Mouse (Mus musculus) neural tube, embryonic 13.5 days (tissue): ENCODE measurements around the gene Sphk1. TPM values are rescaled to one million over a fixed set of nuclear protein-coding genes. Genes with fewer than 3 reads are reported as not detected.

ENCODE experiments used
- ATAC-seq: fragments of 200-750 bp; cut with Nextera tagmentation; 2 replicates; pipeline ENCODE4 v1.8.0; 2017; ENCODE audit warnings: low read depth, mild to moderate bottlenecking, moderate TSS enrichment, moderate library complexity
- H3K27ac ChIP-seq: fragments of 300-500 bp; sonication (generic); replicated peaks from 2 replicates; pipeline ENCODE4 v1.5.1; 2015; ENCODE audit warnings: moderate library complexity, mild to moderate bottlenecking, inconsistent platforms
- H3K27me3 ChIP-seq: fragments of 300-500 bp; sonication (generic); 2 replicates; pipeline ENCODE4 v1.6.1; 2015; ENCODE audit warnings: mild to moderate bottlenecking, inconsistent platforms
- H3K36me3 ChIP-seq: fragments of 300-500 bp; sonication (generic); 2 replicates; pipeline ENCODE4 v1.6.1; 2015; ENCODE audit warnings: mild to moderate bottlenecking, inconsistent platforms
- H3K4me1 ChIP-seq: fragments of 300-500 bp; sonication (generic); replicated peaks from 2 replicates; pipeline ENCODE4 v1.6.1; 2015; ENCODE audit warnings: inconsistent platforms
- H3K4me2 ChIP-seq: fragments of 300-500 bp; sonication (generic); 2 replicates; pipeline ENCODE4 v1.6.1; 2015; ENCODE audit warnings: inconsistent platforms, mild to moderate bottlenecking, moderate library complexity
- H3K4me3 ChIP-seq: fragments of 300-500 bp; sonication (generic); 2 replicates; pipeline ENCODE4 v1.5.1; 2015; ENCODE audit warnings: mild to moderate bottlenecking, inconsistent platforms
- H3K9ac ChIP-seq: fragments of 300-500 bp; sonication (generic); 2 replicates; pipeline ENCODE4 v1.6.1; 2015; ENCODE audit warnings: moderate library complexity, mild to moderate bottlenecking, inconsistent platforms
- H3K9me3 ChIP-seq: fragments of 300-500 bp; sonication (generic); 2 replicates; pipeline ENCODE4 v1.6.1; 2016; ENCODE audit warnings: inconsistent platforms
- WGBS: fragments of 180-500 bp; shearing (Covaris S2); methylation state at CpG from one replicate; pipeline ENCODE4 v1.1.7; 2015; 5-methylcytosine and 5-hydroxymethylcytosine counted together
- polyA plus RNA-seq: library from polyadenylated mRNA; unstranded; fragments of >200 nt; fragmentation: Nextera tagmentation; extraction: Ambion mirVana; gene quantifications from 2 replicates; pipeline ENCODE4 v1.2.1, GENCODE M21; 2015

Gene Sphk1
- polyA plus RNA-seq, 1 experiment from 2014 or later = 6.1 TPM

GRCm38 (mm10) chr11:116547296-116548060 lies 16.8 kb downstream of the Sphk1 start:
- ATAC-seq = no peak
- Histone ChIP-seq H3K9me3 (no peaks in the 10 kb centered on the region), H3K27me3 (no peaks in the 10 kb centered on the region), H3K36me3 (peaks cover 59% of the 10 kb centered on the region), H3K4me3 (no peak overlapping the region), H3K4me1 (peaks cover 31% of the 10 kb centered on the region), H3K4me2 (no peak overlapping the region), H3K27ac (no peak overlapping the region), H3K9ac (no peak overlapping the region)
- 84% methylated on average over 17 of the region's 17 CpGs for WGBS

- ATAC-seq = no peak
- peaks cover 40% of the 10 kb centered on the region for H3K4me1 ChIP-seq
- no peaks in the 10 kb centered on the region for H3K27me3 ChIP-seq
- H3K9me3 ChIP-seq = no peaks in the 10 kb centered on the region
- peaks cover 46% of the 10 kb centered on the region for H3K36me3 ChIP-seq
- H3K4me3 ChIP-seq = no peak overlapping the region
- H3K4me2 ChIP-seq = no peak overlapping the region
- no peak overlapping the region for H3K27ac ChIP-seq
- 96% methylated on average over 9 of the region's 9 CpGs for WGBS
- H3K9ac ChIP-seq = no peak overlapping the region
Measured at GRCm38 (mm10) chr11:116548780-116549179, 18.1 kb downstream of the Sphk1 start.

GRCm38 (mm10) chr11:116549273-116550038 lies 18.7 kb downstream of the Sphk1 start:
- 91% methylated on average over 11 of the region's 11 CpGs for WGBS
- Histone ChIP-seq H3K27ac (no peak overlapping the region), H3K27me3 (no peaks in the 10 kb centered on the region), H3K4me1 (peaks cover 47% of the 10 kb centered on the region), H3K36me3 (peaks cover 39% of the 10 kb centered on the region), H3K4me2 (no peak overlapping the region), H3K9me3 (no peaks in the 10 kb centered on the region), H3K9ac (no peak overlapping the region), H3K4me3 (no peak overlapping the region)
- ATAC-seq = no peak

- Histone ChIP-seq H3K4me2 (no peak overlapping the region), H3K9me3 (no peaks in the 10 kb centered on the region), H3K4me1 (peaks cover 58% of the 10 kb centered on the region), H3K27me3 (no peaks in the 10 kb centered on the region), H3K36me3 (peaks cover 26% of the 10 kb centered on the region), H3K4me3 (no peak overlapping the region), H3K9ac (no peak overlapping the region), H3K27ac (no peak overlapping the region)
- no peak for ATAC-seq
- WGBS = 74% methylated on average over 7 of the region's 7 CpGs
Measured at GRCm38 (mm10) chr11:116550748-116551147, 20.0 kb downstream of the Sphk1 start.

GRCm38 (mm10) chr11:116552194-116552593 lies 21.5 kb downstream of the Sphk1 start:
- peaks cover 70% of the 10 kb centered on the region for H3K4me1 ChIP-seq
- H3K27ac ChIP-seq = no peak overlapping the region
- no peak overlapping the region for H3K4me3 ChIP-seq
- ATAC-seq = no peak
- H3K36me3 ChIP-seq = peaks cover 15% of the 10 kb centered on the region; the same call in 1 of the 2 replicates
- 55% methylated on average over 1 of the region's 1 CpGs for WGBS
- no peak overlapping the region for H3K4me2 ChIP-seq
- no peak overlapping the region for H3K9ac ChIP-seq
- H3K27me3 ChIP-seq = no peaks in the 10 kb centered on the region
- no peaks in the 10 kb centered on the region for H3K9me3 ChIP-seq

GRCm38 (mm10) chr11:116554171-116554878 lies 23.6 kb downstream of the Sphk1 start:
- ATAC-seq = no peak
- 47% methylated on average over 12 of the region's 12 CpGs for WGBS
- Histone ChIP-seq H3K4me1 (peaks cover 82% of the 10 kb centered on the region), H3K4me3 (no peak overlapping the region), H3K27me3 (no peaks in the 10 kb centered on the region), H3K9me3 (no peaks in the 10 kb centered on the region), H3K4me2 (no peak overlapping the region), H3K9ac (no peak overlapping the region), H3K27ac (no peak overlapping the region), H3K36me3 (no peaks in the 10 kb centered on the region)

GRCm38 (mm10) chr11:116555572-116555971 lies 24.8 kb downstream of the Sphk1 start:
- WGBS = 70% methylated on average over 1 of the region's 1 CpGs
- H3K27ac ChIP-seq = no peak overlapping the region
- H3K4me2 ChIP-seq = no peak overlapping the region
- H3K36me3 ChIP-seq = no peaks in the 10 kb centered on the region
- no peaks in the 10 kb centered on the region for H3K9me3 ChIP-seq
- no peaks in the 10 kb centered on the region for H3K27me3 ChIP-seq
- H3K4me3 ChIP-seq = no peak overlapping the region
- ATAC-seq = no peak
- H3K4me1 ChIP-seq = peaks cover 76% of the 10 kb centered on the region
- 0 out of 2 replicates have a peak overlapping the region, but pooled peaks have one; percentile 12 for H3K9ac ChIP-seq

- H3K36me3 ChIP-seq = no peaks in the 10 kb centered on the region
- 0 out of 2 replicates have a peak overlapping the region, but pooled peaks have one; percentile 13 for H3K27ac ChIP-seq
- WGBS = 68% methylated on average over 6 of the region's 6 CpGs
- H3K27me3 ChIP-seq = no peaks in the 10 kb centered on the region
- no peak overlapping the region for H3K4me3 ChIP-seq
- H3K4me2 ChIP-seq = no peak overlapping the region
- H3K9ac ChIP-seq = no peak overlapping the region
- peaks cover 69% of the 10 kb centered on the region for H3K4me1 ChIP-seq
- ATAC-seq = no peak
- no peaks in the 10 kb centered on the region for H3K9me3 ChIP-seq
Measured at GRCm38 (mm10) chr11:116556308-116556707, 25.6 kb downstream of the Sphk1 start.

- no peak overlapping the region for H3K9ac ChIP-seq
- no peak for ATAC-seq
- H3K27me3 ChIP-seq = no peaks in the 10 kb centered on the region
- peaks cover 28% of the 10 kb centered on the region for H3K4me1 ChIP-seq
- no peak overlapping the region for H3K4me2 ChIP-seq
- H3K9me3 ChIP-seq = no peaks in the 10 kb centered on the region
- no peak overlapping the region for H3K27ac ChIP-seq
- H3K4me3 ChIP-seq = no peak overlapping the region
- H3K36me3 ChIP-seq = no peaks in the 10 kb centered on the region
- WGBS = 63% methylated on average over 7 of the region's 7 CpGs
Measured at GRCm38 (mm10) chr11:116565283-116566041, 34.7 kb downstream of the Sphk1 start.

GRCm38 (mm10) chr11:116567531-116567930 lies 36.8 kb downstream of the Sphk1 start:
- WGBS = 73% methylated on average over 8 of the region's 8 CpGs
- H3K27me3 ChIP-seq = no peaks in the 10 kb centered on the region
- no peak overlapping the region for H3K9ac ChIP-seq
- no peak overlapping the region for H3K27ac ChIP-seq
- no peak overlapping the region for H3K4me2 ChIP-seq
- no peaks in the 10 kb centered on the region for H3K9me3 ChIP-seq
- H3K4me3 ChIP-seq = no peak overlapping the region
- H3K36me3 ChIP-seq = no peaks in the 10 kb centered on the region
- peaks cover 49% of the 10 kb centered on the region for H3K4me1 ChIP-seq
- ATAC-seq = no peak

GRCm38 (mm10) chr11:116570821-116571220 lies 40.1 kb downstream of the Sphk1 start:
- no peaks in the 10 kb centered on the region for H3K36me3 ChIP-seq
- H3K27me3 ChIP-seq = no peaks in the 10 kb centered on the region
- ATAC-seq = no peak
- H3K9me3 ChIP-seq = no peaks in the 10 kb centered on the region
- H3K4me1 ChIP-seq = peaks cover 78% of the 10 kb centered on the region
- no peak overlapping the region for H3K4me2 ChIP-seq
- H3K9ac ChIP-seq = no peak overlapping the region
- WGBS = 91% methylated on average over 7 of the region's 7 CpGs
- H3K27ac ChIP-seq = no peak overlapping the region; the same call in 1 of the 2 replicates
- no peak overlapping the region for H3K4me3 ChIP-seq
